ENCODE assay signal across 23 mouse cellular contexts in the genomic region with DNA sequence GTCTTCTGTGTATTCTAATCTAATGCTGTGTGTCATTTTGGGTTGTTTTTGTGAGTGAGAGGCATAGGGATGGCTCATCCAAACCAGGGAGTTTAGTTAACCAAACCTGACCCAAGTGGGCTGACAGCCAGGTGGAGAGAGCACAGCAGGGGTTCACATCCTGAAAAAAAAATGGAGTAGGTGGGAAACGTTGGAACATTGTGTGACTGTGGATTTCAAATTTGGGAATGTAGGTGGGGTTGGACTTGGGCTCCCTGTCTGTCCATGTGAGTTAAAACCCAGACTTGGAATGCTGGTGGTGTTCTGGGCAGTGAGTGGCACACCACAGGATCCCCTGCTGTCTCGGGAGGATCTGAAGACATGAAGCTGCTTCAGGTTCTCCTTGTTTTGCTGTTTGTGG. TPM values are rescaled to one million over a fixed set of nuclear protein-coding genes. Genes with fewer than 3 reads are reported as not detected.
"Had no signal": no experiment of that assay in that cellular context is flagged by ENCODE, and none has a peak within 500 bp of the region (broad histone marks: within the 10 kb centered on the region; RNA-seq: fewer than 3 reads in every experiment).

A gene (plus strand): TSS at position 301 of the 400 bp plus-strand sequence.

- H3K4me2 ChIP-seq: neural tube, embryonic 13.5 days; neural tube, embryonic 15.5 days; stomach, embryonic 15.5 days had no signal

- H3K27me3 ChIP-seq: neural tube, embryonic 13.5 days; stomach, embryonic 15.5 days had no signal

- H3K4me1 ChIP-seq: neural tube, embryonic 13.5 days; neural tube, embryonic 15.5 days; stomach, embryonic 15.5 days had no signal

- DNase-seq: retina, postnatal 1 day; right cerebral cortex, adult 18-20 months; right cerebral cortex, postnatal 14 days; right cerebral cortex, postnatal 25 days; right cerebral cortex, postnatal 4 days; spleen, adult 18-20 months; thymus, adult 18-20 months; thymus, adult 2 months; thymus, postnatal 14 days; thymus, postnatal 25 days; thymus, postnatal 36 days; thymus, postnatal 4 days had no signal

- H3K9ac ChIP-seq: neural tube, embryonic 13.5 days; neural tube, embryonic 15.5 days; stomach, embryonic 15.5 days had no signal

- H3K36me3 ChIP-seq: neural tube, embryonic 13.5 days; neural tube, embryonic 15.5 days; stomach, embryonic 15.5 days had no signal

- H3K27ac ChIP-seq: neural tube, embryonic 13.5 days; neural tube, embryonic 15.5 days; stomach, embryonic 15.5 days; stomach, postnatal 0 days had no signal

- H3K4me3 ChIP-seq: neural tube, embryonic 13.5 days; neural tube, embryonic 15.5 days; stomach, embryonic 15.5 days had no signal

- H3K9me3 ChIP-seq: neural tube, embryonic 15.5 days; stomach, embryonic 15.5 days had no signal

RNA-seq across cellular contexts. Expression of the gene that starts here (rescaled TPM):
- polyA plus RNA-seq: neural tube, embryonic 13.5 days; neural tube, embryonic 14.5 days; neural tube, embryonic 15.5 days; small intestine, adult 2 months; spleen, adult 2 months; stomach, embryonic 14.5 days; stomach, embryonic 15.5 days; stomach, embryonic 16.5 days; stomach, postnatal 0 days; thymus, adult 2 months; thymus, postnatal 0 days; urinary bladder, adult 2 months had no signal
